Mouse (Mus musculus) left cerebral cortex, adult 11 months (tissue): ENCODE measurements around the gene Kmt2a.
"Not testable (repeated sequence)": the region's sequence is repeated elsewhere in the genome, so short reads cannot be mapped to it uniquely, and the experiment has no call there.

ENCODE experiments used
- DNase-seq: peaks from one replicate; pipeline ENCODE4 v3.0.0; 2022; ENCODE audit warnings: low spot score

The Kmt2a gene

DNA sequence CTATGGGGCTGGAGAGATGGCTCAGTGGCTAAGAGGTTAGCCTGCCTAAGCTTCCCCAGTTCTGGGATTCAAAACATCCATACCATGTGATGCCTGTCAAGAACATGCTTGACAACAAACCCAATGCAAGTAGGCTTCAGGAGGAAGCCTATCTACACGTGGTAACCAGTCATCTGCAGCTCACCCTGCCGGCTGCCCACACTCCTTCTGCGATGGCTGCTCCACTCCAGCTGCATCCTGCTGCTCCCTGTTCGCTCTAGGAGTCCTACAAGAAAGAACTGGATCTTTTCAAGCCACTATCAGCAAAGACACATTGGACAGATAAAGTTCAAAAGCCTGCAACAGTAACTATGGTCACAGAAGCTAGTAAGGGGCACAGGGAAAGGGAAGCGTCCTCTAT lies 63.6 kb downstream of the Kmt2a start:
- no peak for DNase-seq

DNA sequence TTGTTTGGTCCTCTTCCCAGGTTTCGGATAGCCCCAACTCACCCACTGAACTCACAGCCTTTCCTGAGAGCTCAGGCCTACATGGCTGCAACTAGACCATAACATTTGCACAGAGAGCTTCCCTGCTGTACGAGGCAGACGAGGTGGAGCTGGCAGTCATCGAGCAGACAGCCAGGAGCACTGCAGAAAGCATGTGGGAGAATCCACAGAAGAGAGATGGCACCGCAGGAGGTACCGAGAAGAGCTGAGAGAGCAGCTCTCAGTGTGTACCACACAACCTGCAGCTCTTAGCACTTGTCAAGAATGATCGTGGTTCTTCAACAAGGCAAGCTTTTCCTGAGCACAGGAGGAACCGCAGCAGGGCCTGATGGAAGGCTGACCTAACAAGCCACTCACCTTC lies 66.9 kb downstream of the Kmt2a start:
- no peak for DNase-seq

DNA sequence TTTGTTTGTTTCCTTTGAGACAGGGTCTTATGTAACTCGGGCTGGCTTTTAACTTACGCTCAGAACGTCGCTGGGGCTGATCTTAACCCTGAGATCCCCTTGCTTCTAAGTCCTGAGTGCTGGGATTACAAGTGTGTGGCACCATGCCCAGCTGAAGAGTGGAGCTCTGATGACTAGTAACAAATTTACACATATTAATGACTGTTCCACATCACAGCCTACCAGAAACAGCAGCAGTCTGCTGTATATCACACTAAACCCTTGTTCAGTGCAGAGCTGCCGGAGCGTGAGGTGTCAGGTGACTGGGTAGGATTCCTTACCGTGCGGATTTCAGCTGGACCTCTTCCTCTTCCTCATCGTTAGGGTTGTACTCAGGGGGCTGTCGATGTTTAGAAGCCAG lies 70.8 kb downstream of the Kmt2a start:
- no peak for DNase-seq

DNA sequence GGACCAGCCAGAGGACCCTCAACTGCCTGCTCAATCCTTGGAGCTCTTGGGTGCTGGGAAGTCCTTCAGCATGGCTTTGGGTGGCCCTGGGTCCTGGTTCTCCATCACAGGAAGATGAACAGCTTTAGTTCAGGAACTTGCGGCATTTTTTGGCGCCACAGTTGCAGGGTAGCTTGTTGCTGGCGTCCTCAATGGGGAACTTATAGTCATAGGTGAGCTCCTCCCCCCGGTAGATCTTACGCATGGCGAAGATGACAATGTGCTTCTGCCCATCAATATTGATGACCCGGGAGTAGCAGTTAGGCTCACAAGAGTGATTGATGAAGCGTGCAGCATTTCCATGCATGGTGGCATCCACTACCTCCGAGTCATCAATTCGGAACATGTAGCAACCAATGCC lies 73.3 kb downstream of the Kmt2a start:
- no peak for DNase-seq

DNA sequence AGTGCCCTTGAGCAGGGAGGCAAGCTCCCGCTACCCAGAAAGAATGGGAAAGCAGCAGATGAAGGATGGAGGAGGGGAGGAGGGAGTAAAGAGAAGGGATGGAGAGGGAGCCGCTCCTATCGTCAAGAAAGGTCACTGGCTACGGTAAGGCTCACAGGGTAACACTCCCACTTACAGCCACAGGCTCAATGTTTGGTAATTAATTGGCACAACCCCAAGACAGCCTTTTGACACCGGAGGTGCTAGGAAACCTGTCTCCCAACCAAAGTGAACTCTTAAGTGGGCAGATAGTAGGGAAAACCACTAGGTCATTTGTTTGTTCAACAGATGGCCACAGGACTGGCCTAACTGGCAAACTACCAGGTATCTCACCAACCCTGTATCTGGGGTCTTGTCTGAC lies 74.0 kb downstream of the Kmt2a start:
- DNase-seq: no peak

DNA sequence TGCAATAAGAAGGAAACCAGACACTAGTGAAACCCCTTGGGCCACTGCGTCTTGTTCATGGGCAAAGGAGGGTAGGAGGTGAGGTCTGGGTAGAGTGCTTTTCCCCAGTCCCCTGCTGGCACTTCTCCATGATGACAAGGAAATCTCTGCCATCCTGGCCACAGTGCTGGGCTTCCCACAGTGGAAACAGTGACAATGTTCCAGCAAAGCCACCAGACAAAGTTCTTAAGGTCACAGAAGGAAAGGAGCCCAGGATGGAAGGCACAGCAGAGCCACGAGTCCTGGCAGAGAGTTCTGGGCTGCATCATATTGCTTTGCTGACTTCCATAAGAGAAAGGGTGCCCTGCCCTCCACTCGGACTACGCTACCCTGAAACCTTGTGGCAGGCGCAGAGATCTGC lies 75.6 kb downstream of the Kmt2a start:
- DNase-seq: no peak

DNA sequence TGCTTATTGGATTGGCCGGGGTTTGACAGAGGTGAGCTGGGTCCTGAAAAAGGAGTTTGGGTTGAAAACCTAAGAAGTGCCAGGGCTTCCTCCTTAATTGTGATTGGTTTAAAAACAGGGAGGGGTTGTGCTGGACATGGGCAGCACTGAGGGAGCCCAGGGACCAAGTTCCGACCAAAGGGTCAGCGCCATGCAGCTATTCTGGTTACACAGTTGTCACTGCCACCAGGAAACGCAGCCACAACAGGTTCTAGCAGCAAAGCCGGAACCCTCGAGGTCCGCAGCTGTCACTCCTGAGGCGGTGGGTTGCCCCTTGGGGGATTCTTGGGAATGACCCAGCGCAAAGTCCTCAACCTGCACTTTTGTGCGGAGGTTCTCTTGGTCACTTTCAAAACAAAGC lies 76.4 kb downstream of the Kmt2a start:
- no peak for DNase-seq

DNA sequence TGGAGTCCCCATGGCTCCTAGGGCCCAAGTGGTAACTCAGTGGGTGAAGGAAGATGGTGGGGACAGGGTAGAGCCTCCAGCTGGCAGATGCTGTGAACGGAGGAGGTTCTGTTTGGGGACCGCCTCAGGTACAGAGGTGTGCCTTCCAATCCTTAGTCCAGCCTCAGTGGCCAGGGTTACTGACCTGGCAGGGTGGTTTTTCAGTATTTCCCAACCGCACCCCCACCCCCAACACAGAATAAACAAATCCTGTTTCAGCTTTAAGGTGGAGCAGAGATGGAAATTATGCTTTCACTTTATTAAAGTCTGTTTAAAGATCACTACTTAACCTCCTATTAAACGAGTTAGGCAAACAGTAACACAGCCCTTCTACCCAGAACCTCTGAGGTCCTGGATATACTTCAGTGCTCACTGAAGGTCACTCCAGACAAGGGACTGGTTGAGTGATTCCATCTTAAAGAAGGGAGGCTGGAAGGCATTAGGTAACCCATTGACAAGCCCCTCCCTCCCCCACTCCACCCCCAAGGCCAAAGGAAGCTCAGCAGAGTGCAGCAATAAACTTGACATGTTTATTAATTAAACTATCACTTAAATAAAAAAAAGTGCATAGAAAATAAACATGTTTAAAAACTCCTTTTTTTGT lies 78.2 kb downstream of the Kmt2a start, which contains the start of gene Ttc36:
Gene Ttc36 (minus strand): TSS at position 265 of the 643 bp plus-strand sequence.
- DNase-seq: no peak

DNA sequence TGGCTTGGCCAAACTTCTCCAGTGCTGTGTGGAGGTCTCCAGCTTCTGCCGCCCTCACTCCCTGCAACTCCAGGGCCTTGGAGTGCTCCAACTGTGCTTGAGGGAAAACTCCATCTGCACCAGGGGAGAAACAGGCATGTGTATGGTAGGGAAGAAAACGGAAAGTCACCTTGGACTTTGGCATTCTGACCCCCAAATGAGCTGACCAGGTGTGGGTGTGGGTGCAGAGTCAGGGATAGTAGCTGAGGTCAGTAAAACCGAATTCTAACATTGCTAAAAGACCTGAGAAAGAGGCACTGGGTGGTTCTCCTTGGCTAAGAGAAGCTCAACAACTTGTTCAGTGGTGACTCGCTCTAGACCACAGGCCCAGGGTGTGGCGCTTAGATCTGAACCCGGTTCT lies 79.4 kb downstream of the Kmt2a start:
- DNase-seq: no peak

DNA sequence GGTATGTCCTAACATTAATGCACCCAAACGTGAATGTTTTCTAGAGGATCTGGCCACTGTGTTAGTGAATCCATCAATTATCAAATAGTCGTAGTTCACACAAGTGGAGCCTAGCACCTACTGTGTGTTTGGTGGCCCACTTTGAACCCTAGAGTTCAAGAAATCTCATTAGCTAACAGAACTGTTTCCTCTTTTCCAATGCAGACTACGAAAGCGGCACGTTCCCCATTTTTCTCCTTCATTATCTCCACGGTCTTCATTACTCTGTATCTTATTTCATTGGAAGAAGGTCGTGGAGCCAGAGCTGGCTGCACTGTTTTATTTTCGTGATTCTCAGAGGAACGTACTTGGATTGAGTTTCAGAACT lies 81.2 kb downstream of the Kmt2a start:
- no peak for DNase-seq

DNA sequence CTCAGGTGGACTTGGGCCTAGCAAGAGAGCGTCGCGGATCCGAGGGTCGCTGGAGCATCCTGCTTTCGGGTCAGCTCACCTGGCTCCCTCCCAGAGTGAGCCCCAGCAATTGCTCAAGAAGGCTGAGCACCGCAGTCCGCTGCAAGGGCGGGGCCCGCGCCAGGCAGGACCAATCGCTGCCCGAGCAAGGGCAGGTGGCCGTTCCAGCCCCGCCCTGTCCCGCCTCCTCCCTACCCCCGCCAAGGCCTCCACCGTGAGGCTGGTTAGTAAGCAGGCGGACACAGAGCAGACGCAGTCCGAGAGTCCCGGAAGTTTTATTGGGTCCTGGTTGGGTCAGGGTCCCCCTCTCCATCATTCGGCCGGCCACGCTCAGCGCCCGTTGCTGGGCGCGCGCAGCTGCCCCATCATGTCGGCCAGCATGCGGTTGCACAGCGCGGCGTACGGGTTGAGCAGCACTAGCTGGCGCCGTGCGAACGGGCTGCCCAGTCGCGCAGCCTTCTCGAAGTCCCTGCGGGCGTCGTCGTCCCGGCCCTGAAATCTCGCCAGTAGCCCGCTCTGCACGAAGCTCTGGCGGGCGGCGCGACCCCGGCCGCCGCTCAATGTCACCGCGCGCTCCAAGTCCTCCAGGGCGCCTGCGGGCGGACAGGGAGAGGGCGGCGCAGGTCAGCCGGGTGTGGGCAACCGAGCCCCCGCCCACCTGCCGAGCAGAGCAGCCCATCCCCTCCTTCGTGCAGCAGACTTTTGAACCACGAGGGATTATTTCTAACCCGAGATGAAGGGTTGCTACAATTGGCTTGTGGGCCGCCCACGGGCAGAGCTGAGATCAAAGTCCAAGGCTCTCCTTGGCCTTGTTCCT lies 81.8 kb downstream of the Kmt2a start, which contains the start of gene Tmem25:
Gene Tmem25 (minus strand): TSS at position 206 of the 856 bp plus-strand sequence.
- DNase-seq: peak; percentile 79

DNA sequence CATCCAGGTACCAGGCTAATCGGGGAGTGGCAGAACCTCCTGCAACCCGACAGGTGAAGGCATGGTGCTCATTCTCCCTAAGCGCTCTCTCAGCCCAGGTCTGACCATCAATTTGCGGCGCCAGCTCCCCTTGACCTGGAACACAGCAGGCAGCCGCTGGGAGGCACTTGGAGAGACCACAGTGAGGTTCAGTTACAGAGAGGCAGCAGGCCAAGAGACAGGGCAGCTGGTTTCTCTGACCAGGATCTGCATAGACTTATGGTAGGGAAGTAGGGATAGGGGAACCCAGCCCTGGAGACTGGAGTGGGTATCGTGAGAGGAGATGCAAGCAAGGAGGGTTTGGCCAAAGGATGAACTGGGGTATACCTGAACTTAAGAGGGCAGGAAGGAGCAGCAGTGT lies 82.8 kb downstream of the Kmt2a start:
- DNase-seq: no peak

DNA sequence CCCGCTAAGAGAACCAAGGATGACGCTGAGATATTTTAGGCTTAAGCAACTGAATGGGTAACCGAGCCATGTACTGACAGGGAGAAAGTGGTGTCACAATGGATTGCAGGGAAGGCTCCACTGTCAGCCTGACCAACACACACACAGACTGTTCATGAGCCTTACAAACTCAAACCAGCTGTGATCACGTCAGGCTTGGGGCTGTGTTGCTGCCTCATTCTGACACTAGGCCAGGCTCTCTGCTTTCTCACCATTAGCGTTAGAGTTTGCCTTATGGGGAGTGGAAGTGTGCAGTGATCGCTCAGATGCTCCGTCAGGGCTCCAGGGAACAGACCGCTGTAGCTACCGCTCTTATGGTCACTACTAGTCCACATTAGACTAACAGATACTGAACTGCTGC lies 88.3 kb downstream of the Kmt2a start:
- DNase-seq: no peak

DNA sequence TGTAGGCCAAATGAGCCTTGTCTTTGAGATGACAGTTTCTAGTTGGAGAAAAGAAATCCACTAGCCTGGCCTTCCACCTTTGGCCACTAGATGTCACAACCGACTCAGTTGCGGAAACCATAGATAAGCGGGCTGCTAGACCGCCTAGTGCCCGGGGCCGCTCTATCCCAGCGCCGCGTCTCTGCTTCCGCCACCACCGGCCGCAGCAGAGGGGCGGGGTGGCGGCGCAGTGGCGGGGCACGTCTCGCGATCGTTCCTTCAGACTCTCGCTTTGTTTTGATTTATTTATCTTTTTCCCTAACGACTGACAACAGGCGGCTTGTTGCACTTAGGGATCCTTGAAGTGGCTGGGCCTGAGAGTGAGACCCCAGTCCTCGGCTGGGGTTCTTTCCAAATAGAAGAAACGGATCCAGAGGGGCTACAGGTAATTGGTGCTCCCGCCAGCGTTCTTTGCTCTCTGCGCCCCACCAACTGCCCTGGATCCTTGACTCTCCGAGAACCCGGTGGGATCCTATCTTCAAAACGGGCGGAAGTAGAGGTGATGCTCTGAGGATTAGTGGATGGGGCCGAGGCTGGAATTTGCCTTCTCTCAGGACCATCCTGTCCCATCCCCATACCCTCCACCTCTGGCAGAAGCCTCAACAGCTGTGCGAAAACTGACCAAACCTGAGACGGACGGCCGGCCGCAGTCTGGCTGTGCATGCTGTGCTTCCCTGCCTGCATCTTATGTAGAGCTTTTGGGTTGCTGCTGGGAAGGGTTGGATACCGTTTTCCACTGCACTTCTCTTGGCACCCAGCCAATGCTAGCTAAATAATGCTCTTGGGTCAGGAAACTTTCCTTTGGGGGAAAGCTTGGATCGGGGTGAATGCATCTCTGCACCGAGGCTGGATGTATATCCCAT lies 108.1 kb downstream of the Kmt2a start:
- peak; percentile 88 for DNase-seq

DNA sequence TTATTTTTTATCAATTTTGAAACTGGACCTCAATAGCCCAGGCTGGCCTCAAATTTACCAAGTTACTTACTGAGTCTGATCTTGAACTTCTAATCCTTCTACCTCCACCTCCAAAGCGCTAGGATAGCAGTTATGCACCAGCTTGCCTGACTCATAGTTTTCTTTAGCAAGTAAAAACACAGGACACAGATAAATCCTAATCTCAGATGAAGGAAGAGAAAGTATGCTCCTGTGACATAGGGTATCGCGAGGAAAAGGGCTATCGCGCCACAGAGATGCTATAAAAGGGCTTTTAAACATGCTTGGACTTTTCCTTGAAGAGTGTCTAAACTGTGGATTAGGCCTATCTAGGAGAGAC lies 108.7 kb downstream of the Kmt2a start:
- no peak for DNase-seq

DNA sequence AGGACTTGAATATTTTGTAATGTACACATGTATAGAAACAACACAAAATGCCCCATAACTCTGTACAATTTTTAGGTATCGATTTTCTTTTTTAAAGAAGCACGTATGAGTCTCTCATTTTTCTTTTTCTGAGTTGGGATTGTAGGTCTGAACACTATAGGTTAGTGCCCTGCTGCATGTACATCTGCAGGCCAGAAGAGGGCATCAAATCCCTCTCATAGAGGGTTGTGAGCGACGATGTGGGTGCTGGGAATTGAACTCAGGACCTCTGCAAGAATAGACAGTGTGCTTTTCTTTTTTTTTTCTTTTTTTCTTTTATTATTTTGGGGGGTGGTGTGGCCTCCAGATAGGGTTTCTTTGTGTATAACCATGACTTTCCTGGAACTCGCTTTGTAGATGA lies 109.7 kb downstream of the Kmt2a start:
- no peak for DNase-seq

DNA sequence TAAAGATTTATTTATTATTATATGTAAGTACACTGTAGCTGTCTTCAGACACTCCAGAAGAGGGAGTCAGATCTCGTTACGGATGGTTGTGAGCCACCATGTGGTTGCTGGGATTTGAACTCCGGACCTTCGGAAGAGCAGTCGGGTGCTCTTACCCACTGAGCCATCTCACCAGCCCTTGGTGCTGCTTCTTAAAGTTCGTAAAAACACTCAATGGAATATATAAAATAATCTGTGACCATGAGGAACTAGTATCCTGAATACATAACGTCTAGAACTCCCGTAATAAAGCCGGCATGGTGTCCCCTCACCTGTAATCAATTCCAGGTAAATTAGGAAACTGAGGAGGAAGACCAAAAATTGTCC lies 113.1 kb downstream of the Kmt2a start:
- not testable (repeated sequence) for DNase-seq

DNA sequence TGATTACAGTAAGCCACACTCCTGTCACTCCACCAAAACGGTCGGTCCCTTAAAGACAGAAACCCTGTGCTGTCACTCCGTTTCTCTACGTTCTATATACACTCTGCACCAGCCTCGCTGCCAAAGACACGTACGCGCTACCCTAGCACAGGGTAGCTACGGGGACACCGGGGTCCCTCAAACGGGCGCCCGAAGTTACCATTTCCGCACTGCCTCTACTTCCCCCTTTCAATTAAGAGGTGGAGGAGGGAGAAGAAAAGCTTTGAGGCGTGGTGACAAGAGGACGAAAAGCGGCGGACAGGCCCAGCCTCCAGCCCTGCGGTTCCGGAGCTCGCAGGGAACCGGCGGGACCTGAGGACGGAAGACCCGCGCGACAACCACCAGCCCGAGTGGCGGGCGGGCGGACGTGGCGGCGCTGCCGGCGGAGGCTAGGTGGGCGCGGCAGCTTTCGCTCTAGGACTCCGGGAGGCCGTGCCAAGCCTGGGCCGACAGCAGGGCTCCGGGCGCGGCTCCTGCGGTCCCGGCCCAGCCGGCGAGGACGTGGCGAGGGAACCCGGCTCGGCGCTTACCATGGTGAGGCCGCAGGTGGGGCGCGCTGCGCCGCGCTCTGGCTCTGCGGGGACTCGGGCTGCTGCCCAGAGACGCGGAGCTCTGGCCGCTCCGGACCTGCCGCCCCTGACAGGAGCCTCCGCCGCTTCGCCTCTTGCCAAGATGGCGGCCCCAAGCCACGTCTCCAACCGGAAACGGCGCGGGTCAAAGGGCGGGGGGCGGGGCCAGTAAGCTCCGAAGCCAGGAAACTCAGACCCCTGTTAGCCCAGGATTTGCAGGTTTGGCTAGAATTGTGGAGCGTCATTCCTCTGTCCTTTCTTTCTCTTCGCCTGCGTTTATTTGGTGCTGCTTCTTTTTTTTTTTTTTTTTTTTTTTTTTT lies 113.7 kb downstream of the Kmt2a start, which contains the start of the genes Arcn1 and Ift46:
Gene Arcn1 (minus strand): TSS at position 745 of the 928 bp plus-strand sequence.
Gene Ift46 (plus strand): TSS at position 808 of the 928 bp plus-strand sequence.
- peak; percentile 64 for DNase-seq

DNA sequence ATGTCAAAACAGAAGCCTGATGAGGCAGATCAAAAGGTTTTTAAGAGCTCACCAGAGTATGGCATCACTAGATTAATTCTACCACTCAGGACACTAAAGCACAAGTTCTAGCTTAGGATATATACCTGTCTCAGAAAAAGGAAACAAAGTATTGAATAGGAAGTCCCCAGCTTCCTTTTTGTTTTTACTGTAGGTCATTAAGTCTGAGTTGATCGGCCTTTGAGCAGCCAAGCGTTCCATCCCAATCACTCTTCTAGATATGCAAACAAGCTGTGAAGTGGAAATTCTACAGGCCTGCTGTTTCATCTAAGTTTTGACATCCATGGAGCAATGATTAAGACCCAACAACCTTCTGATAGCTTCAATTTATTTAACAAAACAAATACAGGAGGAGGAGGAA lies 120.2 kb downstream of the Kmt2a start:
- DNase-seq: no peak
